Mouse (Mus musculus) hindbrain, embryonic 12.5 days (tissue): Measurements from ENCODE around the gene Tmem211. TPM values are rescaled to one million over a fixed set of nuclear protein-coding genes. Genes with fewer than 3 reads are reported as not detected.

ENCODE experiments used
- ATAC-seq: fragments of 200-750 bp; cut with Nextera tagmentation; 2 replicates; pipeline ENCODE4 v1.8.0; 2017; ENCODE audit warnings: moderate TSS enrichment; ENCODE audit not compliant: low FRiP score
- H3K27ac ChIP-seq: fragments of 300-500 bp; sonication (generic); 2 replicates; pipeline ENCODE4 v1.5.1; 2016; ENCODE audit warnings: mild to moderate bottlenecking
- H3K27me3 ChIP-seq: fragments of 300-500 bp; sonication (generic); 2 replicates; pipeline ENCODE4 v1.6.1; 2016; ENCODE audit warnings: mild to moderate bottlenecking
- H3K36me3 ChIP-seq: fragments of 300-500 bp; sonication (generic); 2 replicates; pipeline ENCODE4 v1.6.1; 2016; ENCODE audit warnings: mild to moderate bottlenecking
- H3K4me1 ChIP-seq: fragments of 300-500 bp; sonication (generic); 2 replicates; pipeline ENCODE4 v1.6.1; 2016
- H3K4me2 ChIP-seq: fragments of 300-500 bp; sonication (generic); replicated peaks from 2 replicates; pipeline ENCODE4 v1.6.1; 2016; ENCODE audit warnings: mild to moderate bottlenecking
- H3K4me3 ChIP-seq: fragments of 300-500 bp; sonication (generic); 2 replicates; pipeline ENCODE4 v1.5.1; 2016; ENCODE audit warnings: mild to moderate bottlenecking
- H3K9ac ChIP-seq: fragments of 300-500 bp; sonication (generic); 2 replicates; pipeline ENCODE4 v1.6.1; 2016; ENCODE audit warnings: mild to moderate bottlenecking, moderate library complexity
- H3K9me3 ChIP-seq: fragments of 300-500 bp; sonication (generic); replicated peaks from 2 replicates; pipeline ENCODE4 v1.6.1; 2016; ENCODE audit warnings: mild to moderate bottlenecking
- WGBS: fragments of 180-500 bp; shearing (Covaris S2); methylation state at CpG from one replicate; pipeline ENCODE4 v1.1.7; 2016; 5-methylcytosine and 5-hydroxymethylcytosine counted together
- polyA plus RNA-seq: library from polyadenylated mRNA; unstranded; fragments of >200 nt; fragmentation: Nextera tagmentation; extraction: Ambion mirVana; gene quantifications from 2 replicates; pipeline ENCODE4 v1.2.1, GENCODE M21; 2016

The Tmem211 gene
- polyA plus RNA-seq, 1 experiment from 2014 or later: 0.15 TPM

DNA sequence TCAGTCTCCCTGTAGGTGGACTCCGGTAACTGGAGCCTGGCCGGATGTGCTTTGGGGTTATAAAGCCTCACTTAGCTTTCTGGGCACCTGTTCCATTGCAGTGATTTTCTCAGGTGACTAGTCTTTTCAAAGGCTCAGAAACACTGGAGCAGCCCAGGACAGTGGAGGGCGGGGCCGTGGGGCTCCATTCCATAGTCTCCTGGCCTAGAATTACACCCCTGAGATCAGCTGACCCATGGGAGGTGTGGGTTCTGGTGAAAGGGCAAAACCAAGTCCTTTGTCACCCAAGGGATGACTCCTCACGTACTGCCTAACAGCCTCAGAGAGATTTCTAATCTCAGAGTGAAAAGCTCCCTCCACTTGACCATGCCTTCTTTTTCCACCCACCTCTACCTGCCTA is 3.5 kb downstream of the Tmem211 start:
- Histone ChIP-seq H3K36me3 (no peaks in the 10 kb centered on the region), H3K9me3 (no peaks in the 10 kb centered on the region), H3K27me3 (no peaks in the 10 kb centered on the region), H3K4me1 (peaks cover 12% of the 10 kb centered on the region), H3K27ac (no peak overlapping the region), H3K9ac (no peak overlapping the region), H3K4me3 (no peak overlapping the region), H3K4me2 (no peak overlapping the region)
- ATAC-seq: no peak
- 84% methylated on average over 5 of the region's 5 CpGs for whole genome bisulfite sequencing

DNA sequence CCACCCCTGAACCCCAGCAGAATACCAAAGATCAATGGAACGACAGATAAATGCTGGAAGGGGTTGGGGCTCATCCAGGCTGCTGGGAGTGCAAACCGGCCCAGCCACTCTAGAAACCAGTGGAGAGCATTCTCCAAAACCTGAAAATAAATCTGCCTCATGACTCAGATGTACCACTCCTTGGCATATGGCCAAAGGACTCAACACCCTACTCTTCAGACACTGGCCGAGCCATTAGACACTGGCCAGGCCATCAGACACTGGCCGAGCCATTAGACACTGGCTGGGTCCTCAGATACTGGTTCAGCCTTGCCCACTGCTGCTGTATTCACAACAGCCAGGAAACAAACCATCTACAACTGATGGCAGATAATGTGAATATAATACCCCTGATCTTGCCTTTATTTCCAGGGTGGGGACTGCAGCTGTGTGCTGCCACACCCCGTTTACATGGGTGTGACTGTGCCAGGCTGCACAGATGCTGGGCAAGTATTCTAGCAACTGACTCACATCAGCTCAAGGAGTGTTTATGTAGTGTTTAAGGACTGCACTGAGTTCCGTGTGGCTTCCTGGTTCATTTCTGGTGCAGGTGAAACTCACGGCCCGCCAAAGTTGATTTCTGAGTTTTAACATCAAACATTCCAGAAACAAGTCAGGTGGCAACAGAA is 22.7 kb downstream of the Tmem211 start:
- H3K36me3 ChIP-seq: peaks cover 35% of the 10 kb centered on the region
- no peaks in the 10 kb centered on the region for H3K4me1 ChIP-seq
- H3K9me3 ChIP-seq: no peaks in the 10 kb centered on the region; the same call in 1 of the 2 replicates
- ATAC-seq: no peak
- H3K4me3 ChIP-seq: no peak overlapping the region
- H3K4me2 ChIP-seq: no peak overlapping the region
- H3K27me3 ChIP-seq: no peaks in the 10 kb centered on the region
- H3K27ac ChIP-seq: no peak overlapping the region
- no peak overlapping the region for H3K9ac ChIP-seq
- 89% methylated on average over 8 of the region's 8 CpGs for WGBS

DNA sequence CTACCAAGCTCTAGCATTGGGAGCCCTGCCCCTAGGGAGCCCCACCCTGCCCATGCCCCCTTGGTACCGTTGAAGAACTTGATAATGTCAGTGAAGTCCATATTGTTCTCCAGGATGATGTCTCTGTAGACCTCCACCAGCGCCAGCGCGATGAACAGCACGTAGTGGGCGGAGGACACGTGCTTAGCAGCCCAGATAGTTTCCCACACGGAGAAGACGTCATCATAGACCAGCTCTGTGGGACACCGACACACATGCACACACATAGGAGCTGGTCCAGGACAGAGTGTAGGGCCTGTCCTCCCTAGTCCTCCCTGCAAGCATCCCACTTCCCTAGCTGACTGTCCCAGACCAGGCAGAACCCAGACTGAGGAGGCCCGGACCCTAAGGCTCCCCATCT is 24.1 kb downstream of the Tmem211 start:
- 93% methylated on average over 11 of the region's 11 CpGs for WGBS

DNA sequence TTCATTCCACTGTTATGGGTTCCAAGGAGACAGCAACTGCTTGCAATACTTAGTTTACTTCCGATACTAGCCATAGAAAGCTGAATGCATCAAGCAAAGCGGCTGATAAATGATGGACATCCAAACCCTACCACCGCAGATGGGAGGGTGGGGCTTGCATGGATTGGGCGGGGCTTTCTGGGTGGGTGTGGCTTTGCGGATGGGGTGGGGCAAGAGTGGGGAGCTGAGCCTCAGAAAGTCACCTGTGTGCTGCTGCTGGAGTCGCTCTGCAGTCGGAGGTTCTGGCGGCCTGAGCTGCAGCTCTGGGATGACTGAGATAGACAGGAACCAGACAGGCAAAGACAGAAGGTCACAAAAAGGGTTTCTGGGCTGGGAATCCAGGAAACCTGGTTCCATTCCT is 38.9 kb downstream of the Tmem211 start:
- WGBS: 81% methylated on average over 8 of the region's 8 CpGs
- no peak overlapping the region for H3K27ac ChIP-seq
- H3K9me3 ChIP-seq: no peaks in the 10 kb centered on the region
- no peak overlapping the region for H3K4me2 ChIP-seq
- no peaks in the 10 kb centered on the region for H3K4me1 ChIP-seq
- peaks cover 35% of the 10 kb centered on the region for H3K36me3 ChIP-seq
- H3K27me3 ChIP-seq: no peaks in the 10 kb centered on the region
- H3K9ac ChIP-seq: no peak overlapping the region
- no peak for ATAC-seq
- H3K4me3 ChIP-seq: no peak overlapping the region

More for the DNA sequence above, 24.1 kb downstream of the Tmem211 start:
- no peaks in the 10 kb centered on the region for H3K4me1 ChIP-seq
- H3K27me3 ChIP-seq: no peaks in the 10 kb centered on the region
- H3K9me3 ChIP-seq: no peaks in the 10 kb centered on the region; the same call in 1 of the 2 replicates
- no peak for ATAC-seq
- no peak overlapping the region for H3K4me2 ChIP-seq
- H3K27ac ChIP-seq: no peak overlapping the region
- H3K36me3 ChIP-seq: peaks cover 41% of the 10 kb centered on the region
- H3K9ac ChIP-seq: no peak overlapping the region
- H3K4me3 ChIP-seq: no peak overlapping the region

DNA sequence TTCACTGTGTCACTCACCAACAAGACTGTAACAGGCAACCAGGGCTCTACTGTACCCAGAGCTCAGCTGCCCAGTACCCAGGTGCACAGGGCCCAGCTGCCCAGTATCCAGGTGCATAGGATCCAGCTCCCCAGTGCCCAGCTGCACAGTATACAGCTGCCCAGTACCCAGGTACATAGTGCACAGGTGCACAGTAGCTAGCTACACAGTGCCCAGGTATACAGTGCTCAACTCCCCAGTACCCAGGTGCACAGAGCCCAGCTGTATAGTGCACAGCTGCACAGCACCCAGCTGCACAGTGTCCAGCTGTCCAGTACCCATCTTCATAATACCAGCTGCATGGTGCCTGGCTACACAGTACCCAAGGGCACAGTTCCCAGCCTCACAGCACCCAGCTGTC is 41.5 kb downstream of the Tmem211 start:
- Histone ChIP-seq H3K4me1 (no peaks in the 10 kb centered on the region), H3K36me3 (peaks cover 41% of the 10 kb centered on the region)
- no peak for ATAC-seq

DNA sequence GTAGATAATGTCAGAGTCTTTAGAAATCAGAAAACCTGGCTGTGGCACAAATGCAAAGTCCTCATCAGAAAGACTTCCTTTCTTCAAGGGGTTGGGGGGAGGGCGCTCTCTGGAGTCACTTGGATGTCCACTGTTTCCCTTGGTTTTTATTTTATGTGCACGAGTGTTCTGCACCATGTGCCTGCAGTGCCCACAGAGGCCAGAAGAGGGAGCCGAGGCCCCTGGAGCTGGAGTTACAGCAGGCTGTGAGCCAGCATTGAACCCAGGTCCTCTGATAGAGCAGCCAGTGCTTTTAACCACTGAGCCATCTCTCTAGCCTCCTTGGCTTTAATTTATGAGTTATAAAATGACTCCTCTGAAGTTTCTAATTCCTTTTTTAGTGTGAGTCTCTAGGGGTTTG is 43.3 kb downstream of the Tmem211 start:
- H3K4me3 ChIP-seq: no peak overlapping the region
- H3K4me2 ChIP-seq: no peak overlapping the region
- H3K27me3 ChIP-seq: no peaks in the 10 kb centered on the region
- ATAC-seq: no peak
- WGBS: 73% methylated on average over 3 of the region's 3 CpGs
- peaks cover 40% of the 10 kb centered on the region for H3K36me3 ChIP-seq
- no peak overlapping the region for H3K9ac ChIP-seq
- no peaks in the 10 kb centered on the region for H3K9me3 ChIP-seq
- H3K4me1 ChIP-seq: no peaks in the 10 kb centered on the region
- H3K27ac ChIP-seq: no peak overlapping the region

More for the DNA sequence above, 41.5 kb downstream of the Tmem211 start:
- Histone ChIP-seq H3K9ac (no peak overlapping the region), H3K27me3 (no peaks in the 10 kb centered on the region), H3K4me3 (no peak overlapping the region), H3K9me3 (no peaks in the 10 kb centered on the region), H3K4me2 (no peak overlapping the region), H3K27ac (no peak overlapping the region)

DNA sequence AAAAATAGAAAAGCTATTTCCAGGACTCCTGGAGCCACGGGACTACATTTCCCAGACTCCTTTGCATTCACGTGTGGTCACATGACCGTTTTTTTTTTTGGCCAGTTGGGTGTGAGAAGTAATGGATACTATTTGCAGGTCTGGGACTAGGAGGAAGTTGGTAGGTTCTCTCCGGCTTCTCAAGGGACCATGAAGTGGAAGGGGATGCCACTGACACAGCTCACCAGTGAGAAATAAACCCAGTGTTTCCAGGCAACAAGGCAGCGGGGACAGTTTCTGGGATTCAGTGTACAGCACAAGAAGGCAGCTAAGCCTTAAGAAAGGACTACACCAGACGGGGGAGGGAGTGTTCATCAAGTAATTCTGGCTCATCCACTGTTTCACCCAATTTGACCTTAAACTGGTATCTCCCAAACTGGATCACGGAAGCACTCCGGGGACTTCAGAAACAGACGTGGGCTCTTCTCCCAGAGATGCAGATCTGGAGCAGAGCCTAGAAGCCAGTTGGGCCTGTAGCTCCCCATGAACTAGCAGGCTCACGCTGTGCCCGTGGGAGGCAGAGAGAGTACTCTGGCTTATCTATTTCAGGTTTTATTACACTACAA is 44.6 kb downstream of the Tmem211 start:
- 72% methylated on average over 11 of the region's 11 CpGs for WGBS
- H3K27me3 ChIP-seq: no peaks in the 10 kb centered on the region
- H3K4me1 ChIP-seq: no peaks in the 10 kb centered on the region

DNA sequence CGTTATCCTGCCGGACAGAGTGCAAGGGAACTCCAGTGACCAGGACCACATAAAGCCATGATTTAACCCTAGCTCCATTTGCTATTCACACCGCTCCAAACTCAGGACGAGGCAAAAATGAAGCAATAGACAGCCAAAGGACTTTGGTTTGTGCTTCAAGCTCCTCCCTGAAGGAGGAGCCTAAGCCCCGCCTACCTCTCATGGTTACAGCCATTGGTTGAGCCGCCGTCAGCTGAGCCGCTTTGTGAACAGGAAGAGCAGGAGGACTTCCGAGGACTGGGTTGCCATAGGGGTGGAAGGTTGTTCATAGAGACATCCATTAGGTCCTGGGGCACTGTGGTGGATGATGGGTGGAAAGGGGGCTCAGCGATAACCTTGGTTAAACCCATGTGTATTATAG is 49.1 kb downstream of the Tmem211 start:
- ATAC-seq: no peak
- no peaks in the 10 kb centered on the region for H3K9me3 ChIP-seq
- no peak overlapping the region for H3K4me3 ChIP-seq
- H3K9ac ChIP-seq: no peak overlapping the region
- no peak overlapping the region for H3K4me2 ChIP-seq
- H3K4me1 ChIP-seq: peaks cover 6% of the 10 kb centered on the region
- H3K27me3 ChIP-seq: no peaks in the 10 kb centered on the region
- peaks cover 52% of the 10 kb centered on the region for H3K36me3 ChIP-seq
- H3K27ac ChIP-seq: no peak overlapping the region
- WGBS: 72% methylated on average over 10 of the region's 10 CpGs

More for the DNA sequence above, 44.6 kb downstream of the Tmem211 start:
- Histone ChIP-seq H3K9ac (no peak overlapping the region), H3K4me2 (no peak overlapping the region), H3K4me3 (no peak overlapping the region), H3K36me3 (peaks cover 39% of the 10 kb centered on the region), H3K9me3 (no peaks in the 10 kb centered on the region), H3K27ac (no peak overlapping the region)
- ATAC-seq: no peak

DNA sequence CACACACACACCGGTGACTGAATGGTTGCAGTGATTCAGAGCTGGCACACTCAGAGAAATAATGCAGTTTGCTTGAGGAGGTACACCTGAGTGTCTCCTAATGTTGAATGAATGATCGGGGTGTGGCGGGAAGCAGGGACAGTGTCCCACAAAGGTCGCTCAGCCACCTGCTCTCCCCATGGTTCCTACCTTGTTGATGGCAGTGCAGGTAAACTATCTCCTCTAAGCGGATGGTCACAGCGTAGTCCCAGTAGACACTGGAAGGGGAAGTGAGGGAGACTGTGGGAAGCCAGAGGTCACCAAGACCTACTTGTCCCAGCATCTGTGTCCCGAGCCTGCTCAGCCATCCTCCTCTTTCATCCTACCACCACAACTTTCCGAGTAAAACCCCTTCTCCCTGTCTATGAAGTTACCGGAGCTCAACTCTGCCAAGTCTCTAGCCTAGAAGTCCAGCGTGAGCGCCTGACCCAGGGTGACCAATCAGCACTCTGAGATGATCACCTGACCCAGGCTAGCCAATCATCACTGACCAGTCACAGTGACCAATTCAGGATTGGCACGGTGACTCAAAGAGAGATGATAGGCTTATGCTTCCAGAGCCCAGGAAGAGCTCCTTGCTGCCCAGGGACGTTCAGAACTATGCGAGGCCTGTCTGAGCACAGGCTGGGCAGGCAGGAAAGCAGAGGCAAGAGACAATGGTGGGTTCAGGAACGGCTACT is 53.6 kb downstream of the Tmem211 start:
- ATAC-seq: peak; percentile 69
- H3K36me3 ChIP-seq: peaks cover 38% of the 10 kb centered on the region

DNA sequence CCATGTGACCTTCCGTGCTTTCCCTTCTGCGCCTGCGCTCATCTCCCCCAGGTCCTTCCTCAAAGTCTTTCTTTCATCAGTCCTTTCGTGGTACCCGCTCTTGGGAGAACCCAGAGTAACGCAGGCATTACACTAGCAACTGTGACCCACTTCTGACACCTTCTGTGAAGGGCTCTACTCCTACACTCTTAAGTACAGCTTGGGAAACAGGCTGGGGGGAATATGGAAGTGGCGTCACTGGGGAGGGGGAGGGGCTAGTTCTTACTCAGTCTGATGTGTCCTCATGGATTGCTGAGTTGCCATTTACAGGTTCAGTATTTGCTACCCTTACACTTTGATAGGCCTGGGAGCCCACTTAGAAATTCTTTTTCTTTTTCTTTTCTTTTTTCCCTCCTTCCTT is 54.8 kb downstream of the Tmem211 start:
- peaks cover 28% of the 10 kb centered on the region for H3K36me3 ChIP-seq
- no peak overlapping the region for H3K27ac ChIP-seq
- H3K4me2 ChIP-seq: no peak overlapping the region
- H3K4me3 ChIP-seq: no peak overlapping the region
- 89% methylated on average over 7 of the region's 7 CpGs for WGBS
- no peak overlapping the region for H3K9ac ChIP-seq
- peaks cover 6% of the 10 kb centered on the region for H3K4me1 ChIP-seq
- no peaks in the 10 kb centered on the region for H3K9me3 ChIP-seq
- ATAC-seq: no peak
- H3K27me3 ChIP-seq: peaks cover 15% of the 10 kb centered on the region

More for the DNA sequence above, 53.6 kb downstream of the Tmem211 start:
- Histone ChIP-seq H3K4me2 (peak overlapping the region; percentile 44), H3K9me3 (no peaks in the 10 kb centered on the region), H3K4me3 (peak overlapping the region; percentile 27), H3K27ac (0 out of 2 replicates have a peak overlapping the region, but pooled peaks have one; percentile 36), H3K9ac (peak overlapping the region; percentile 39; the same call in 1 of the 2 replicates), H3K4me1 (peaks cover 6% of the 10 kb centered on the region), H3K27me3 (0 out of 2 replicates have a peak, but pooled peaks cover 4% of the 10 kb centered on the region)
- 30% methylated on average over 15 of the region's 15 CpGs for WGBS

DNA sequence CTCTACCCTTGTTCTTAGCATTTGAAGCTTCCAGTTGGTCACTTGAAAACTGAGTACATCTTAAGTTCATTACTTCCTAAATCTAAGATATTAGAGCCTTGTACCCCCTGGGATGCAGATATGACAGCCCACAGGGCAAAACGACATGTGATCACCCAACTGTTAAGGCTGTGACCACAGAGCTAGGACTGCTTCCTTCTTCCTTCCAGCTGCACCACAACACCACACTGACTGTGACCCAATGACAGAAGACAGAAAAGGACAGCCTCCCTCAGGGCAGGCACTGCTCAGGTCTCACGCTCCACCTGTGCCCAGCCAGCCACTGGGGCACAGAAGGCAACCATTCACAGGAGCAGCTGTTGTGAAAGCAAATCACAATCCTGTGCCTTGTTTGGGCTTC is 57.0 kb downstream of the Tmem211 start:
- WGBS: 71% methylated on average over 2 of the region's 2 CpGs
- H3K9ac ChIP-seq: no peak overlapping the region
- H3K9me3 ChIP-seq: no peaks in the 10 kb centered on the region
- peaks cover 14% of the 10 kb centered on the region for H3K4me1 ChIP-seq
- H3K4me3 ChIP-seq: no peak overlapping the region
- no peak for ATAC-seq
- H3K27ac ChIP-seq: no peak overlapping the region
- H3K27me3 ChIP-seq: peaks cover 37% of the 10 kb centered on the region
- peaks cover 14% of the 10 kb centered on the region; the same call in 1 of the 2 replicates for H3K36me3 ChIP-seq
- H3K4me2 ChIP-seq: no peak overlapping the region

DNA sequence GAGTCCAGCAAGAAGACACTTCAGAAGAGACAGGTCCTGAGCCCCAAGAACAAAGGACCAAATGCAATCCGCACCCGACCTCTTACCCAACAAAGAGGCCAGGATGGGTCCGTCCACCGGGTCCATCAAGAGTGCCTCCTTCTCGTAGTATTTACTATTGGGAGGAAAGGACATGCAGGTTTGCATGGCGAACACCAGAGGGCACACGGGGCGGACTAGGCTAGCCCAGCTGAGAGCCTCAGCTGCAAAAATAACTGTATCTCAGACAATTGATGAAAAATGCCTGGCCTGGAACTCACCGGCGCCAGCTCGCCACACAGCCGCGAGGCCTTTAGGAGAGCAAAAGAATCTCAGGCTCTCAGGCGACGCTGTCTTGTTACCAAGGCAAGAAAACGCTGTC is 58.8 kb downstream of the Tmem211 start:
- Histone ChIP-seq H3K27me3 (peaks cover 54% of the 10 kb centered on the region), H3K9ac (no peak overlapping the region), H3K4me1 (peaks cover 8% of the 10 kb centered on the region), H3K36me3 (peaks cover 7% of the 10 kb centered on the region; the same call in 1 of the 2 replicates), H3K9me3 (no peaks in the 10 kb centered on the region), H3K4me2 (no peak overlapping the region), H3K27ac (no peak overlapping the region), H3K4me3 (no peak overlapping the region)
- 63% methylated on average over 16 of the region's 16 CpGs for WGBS
- ATAC-seq: no peak
